Mouse (Mus musculus): ENCODE measurements around the gene Rbp4.

- TF ChIP-seq E2F4 (IDR thresholded peaks at IDR 0.05; ENCODE audit: insufficient read depth), result no peak
- TF ChIP-seq MYOG (IDR thresholded peaks at IDR 0.05; ENCODE audit: control insufficient read depth in 1 of 3, insufficient read depth in 1 of 3, insufficient read length in 2 of 3, low read depth in 2 of 3), result peak in 2 of 3 experiments; percentile 4 to 62
- TF ChIP-seq POLR2A (IDR thresholded peaks at IDR 0.05; ENCODE audit: insufficient read length, low read depth), result no peak
- TF ChIP-seq MAX (IDR thresholded peaks at IDR 0.05; ENCODE audit: low read depth), result no peak
- TF ChIP-seq CEBPB (IDR thresholded peaks at IDR 0.05; ENCODE audit: insufficient read depth, poor library complexity, severe bottlenecking), result no peak
- TF ChIP-seq USF1 (IDR thresholded peaks at IDR 0.05; ENCODE audit: low read depth), result no peak
- no peak for TF ChIP-seq POLR2AphosphoS2 (IDR thresholded peaks at IDR 0.05; ENCODE audit: insufficient read length, low read depth)
- TF ChIP-seq TCF12 (IDR thresholded peaks at IDR 0.05; ENCODE audit: insufficient read depth, poor library complexity, severe bottlenecking), result no peak
These were observed 47.1 kb downstream of the Rbp4 start for GRCm38 (mm10) chr19:38077851-38078540.

Measured in myocyte (in vitro differentiated cells).